Mouse (Mus musculus) neural tube, postnatal 0 days (tissue): ENCODE data around the gene Trim44. TPM values are rescaled to one million over a fixed set of nuclear protein-coding genes. Genes with fewer than 3 reads are reported as not detected.

ENCODE experiments used
- polyA plus RNA-seq: library from polyadenylated mRNA; unstranded; fragments of >200 nt; fragmentation: Nextera tagmentation; extraction: Ambion mirVana; gene quantifications from 2 replicates; pipeline ENCODE4 v1.2.1, GENCODE M21; 2015

The Trim44 gene
- 53.4 and 56.1 TPM in 2 replicates for polyA plus RNA-seq

DNA sequence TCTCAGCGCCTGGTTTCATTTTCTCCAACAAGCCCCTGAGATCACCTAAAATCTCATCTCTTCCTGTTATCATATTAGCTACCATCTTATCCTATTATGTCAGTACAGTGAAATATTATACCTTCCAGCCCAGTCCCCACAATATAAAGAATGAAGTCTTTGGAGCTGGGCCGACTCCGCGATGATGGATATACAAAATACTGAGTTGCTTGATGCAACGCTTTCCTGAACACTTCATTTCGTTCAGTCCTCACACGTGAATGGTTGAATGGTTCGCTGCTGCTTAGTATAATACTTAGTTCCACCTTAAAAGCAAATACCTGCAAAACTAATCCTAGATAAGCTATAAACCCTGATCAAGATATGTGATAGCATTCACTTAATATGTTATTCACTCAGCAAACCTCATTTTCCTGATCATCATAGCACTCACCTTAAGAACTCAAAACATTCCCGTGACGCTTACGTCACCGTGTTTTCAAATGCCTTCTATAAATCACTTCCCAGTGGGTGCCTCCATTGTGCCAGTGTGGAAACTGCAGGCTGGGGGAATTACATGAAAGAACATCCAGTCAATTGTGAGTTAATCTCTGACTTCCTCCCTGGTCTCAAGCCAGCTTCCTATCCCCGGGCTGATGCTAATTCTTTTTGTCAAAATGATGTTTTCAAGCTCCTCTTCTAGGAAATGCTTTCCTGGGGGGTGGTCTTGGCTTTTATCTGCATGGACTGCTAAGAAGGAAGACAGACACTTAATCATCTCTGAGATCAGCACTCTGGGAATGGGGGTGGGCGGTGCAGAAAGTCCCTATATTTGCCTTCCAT, at the start of gene Trim44:
Gene Trim44 (minus strand): TSS at position 466 of the 822 bp plus-strand sequence.

DNA sequence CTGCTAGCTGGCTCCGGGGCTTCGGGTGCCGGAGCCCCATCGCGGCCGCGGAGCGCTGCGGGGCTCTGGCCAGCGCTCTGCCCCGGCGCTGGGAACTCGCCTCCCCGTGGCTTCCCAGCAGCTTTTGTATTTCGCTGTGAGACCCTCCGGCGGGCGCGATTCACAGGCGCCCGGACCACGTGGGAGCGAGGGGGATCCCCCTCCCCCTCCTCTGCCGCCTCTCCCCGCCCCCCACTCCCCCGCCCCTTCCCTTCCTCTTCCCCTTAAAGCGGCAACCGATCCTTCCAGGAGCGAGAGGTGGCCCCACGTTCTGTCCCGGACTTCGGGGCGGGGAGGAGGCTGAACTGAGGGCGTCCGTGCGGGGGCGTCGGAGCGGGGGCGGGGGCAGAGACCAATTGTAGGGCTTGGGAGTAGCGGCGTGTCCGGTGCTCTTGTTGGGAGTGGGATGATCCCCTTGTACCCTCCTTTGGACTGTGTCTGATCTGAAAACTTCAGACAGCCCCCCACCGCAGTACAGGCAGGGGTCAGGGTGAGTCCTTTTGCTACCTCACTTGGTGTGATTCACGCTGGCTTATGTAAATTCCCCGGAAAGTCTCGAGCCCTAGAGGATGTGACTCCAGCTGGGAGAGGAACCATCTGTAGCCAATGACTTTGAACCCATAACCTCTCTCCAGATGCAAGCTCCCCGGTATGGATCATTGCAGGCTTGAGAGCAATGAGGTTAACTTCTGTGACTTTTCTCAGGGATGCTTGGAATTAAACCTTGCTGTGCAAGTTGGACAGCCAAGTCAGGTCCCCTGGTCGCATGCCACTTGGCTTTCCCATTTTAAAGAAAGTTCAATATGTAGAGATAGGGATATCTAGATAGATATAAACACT, 44.3 kb upstream of the Trim44 start, which contains the start of gene Fjx1:
Gene Fjx1 (minus strand): TSS at position 829 of the 879 bp plus-strand sequence.

Other genes with a start within 250 kb of the Trim44 start
- 18.5 and 18.7 TPM in 2 replicates for gene Ldlrad3, start 221.4 kb downstream of the Trim44 start, polyA plus RNA-seq
- 47.1 and 55.3 TPM in 2 replicates for gene Fjx1, start 44.7 kb upstream of the Trim44 start, polyA plus RNA-seq
- gene Pamr1, start 142.2 kb upstream of the Trim44 start, polyA plus RNA-seq = 24.1 and 25.1 TPM in 2 replicates